Mouse (Mus musculus): ENCODE data around the gene Zc3h4. TPM values are rescaled to one million over a fixed set of nuclear protein-coding genes. Genes with fewer than 3 reads are reported as not detected.

The Zc3h4 gene
- polyA plus RNA-seq, 1 experiment from 2014 or later, result 6.2 TPM

DNA sequence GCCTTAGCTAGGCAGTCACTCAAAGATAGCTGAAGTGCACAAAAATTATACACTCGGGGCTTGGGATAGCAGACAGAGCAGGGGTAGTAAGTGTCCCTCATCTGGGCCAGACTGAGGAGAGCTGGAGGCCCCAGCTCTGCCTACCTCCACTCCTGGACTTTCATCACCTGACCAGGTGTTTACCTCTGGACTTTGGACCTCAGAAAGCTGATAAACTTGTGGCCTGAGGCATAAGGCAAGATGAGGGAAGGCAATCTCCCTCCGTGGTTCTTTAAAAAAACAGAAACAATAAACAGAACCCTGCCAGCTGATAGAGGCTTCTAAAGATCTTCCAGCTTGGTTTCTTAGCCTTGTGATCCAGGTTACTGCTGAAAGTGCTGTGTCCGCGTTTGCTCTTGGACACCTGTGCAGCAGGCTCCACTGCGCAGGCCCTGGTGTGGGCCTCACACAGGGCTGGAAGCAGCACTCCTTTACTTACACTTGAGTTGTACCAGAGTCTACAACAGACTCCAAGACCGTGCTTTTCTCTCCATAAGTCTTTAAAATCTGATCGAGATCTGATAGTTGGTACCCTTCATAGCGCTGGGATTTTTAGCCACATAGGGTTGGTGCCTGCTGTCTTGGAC, 19.9 kb downstream of the Zc3h4 start:
- TF ChIP-seq EP300 (optimal IDR thresholded peaks at IDR 0.05) (no peak), CTCF (IDR thresholded peaks at IDR 0.05; ENCODE audit: low read depth) (no peak)
- Histone ChIP-seq H3K4me1 (replicated peaks; ENCODE audit: control insufficient read depth, insufficient read depth) (no peaks in the 10 kb centered on the region), H3K36me3 (ENCODE audit: control insufficient read depth, insufficient read depth, low read length) (peaks cover 29% of the 10 kb centered on the region), H3K4me3 (ENCODE audit: low read depth, low read length) (no peak overlapping the region), H3K27me3 (ENCODE audit: control insufficient read depth, insufficient read depth, low read length) (no peaks in the 10 kb centered on the region), H3K4me2 (replicated peaks; ENCODE audit: low read depth) (no peak overlapping the region), H3K9me3 (ENCODE audit: control insufficient read depth, low read length) (no peaks in the 10 kb centered on the region), H3K9ac (ENCODE audit: low read length) (no peak overlapping the region), H3K27ac (replicated peaks) (peak overlapping the region; percentile 79)
- DNase-seq (ENCODE audit: low spot score) (peak; percentile 73), ATAC-seq (ENCODE audit: low FRiP score, low TSS enrichment) (peak; percentile 89)
- 73% methylated on average over 8 of the region's 8 CpGs for WGBS

DNA sequence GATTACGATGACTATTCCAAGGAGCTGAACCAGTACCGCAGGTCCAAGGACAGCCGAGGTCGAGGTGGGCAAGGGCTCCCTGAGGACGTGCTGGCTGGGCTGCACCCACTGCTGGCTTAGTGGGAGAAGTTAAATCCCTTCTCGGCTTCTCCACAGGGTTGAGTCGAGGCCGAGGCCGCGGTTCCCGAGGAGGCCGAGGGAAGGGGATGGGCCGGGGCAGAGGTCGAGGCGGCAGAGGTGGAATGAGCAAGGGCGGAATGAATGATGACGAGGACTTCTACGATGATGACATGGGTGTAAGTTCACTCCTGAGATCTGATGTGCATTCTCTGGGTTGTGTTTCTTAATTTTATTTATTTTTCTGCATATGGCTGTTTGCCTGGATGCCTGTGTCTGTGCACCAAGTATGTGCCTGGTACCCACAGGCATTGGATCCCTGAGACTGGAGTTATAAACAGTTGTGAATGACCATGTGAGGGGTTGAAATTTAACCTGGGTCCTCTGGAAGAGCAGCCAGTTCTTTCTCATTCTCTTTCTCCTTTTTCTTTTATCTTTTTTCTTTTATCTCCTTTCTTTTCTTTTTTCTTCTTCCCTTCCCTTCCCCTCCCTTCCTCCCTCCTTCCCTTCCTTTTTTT, 21.6 kb downstream of the Zc3h4 start:
- no peaks in the 10 kb centered on the region for H3K9me3 ChIP-seq (ENCODE audit: control insufficient read depth, low read length)
- H3K4me3 ChIP-seq (ENCODE audit: low read depth, low read length), result no peak overlapping the region
- WGBS, result 81% methylated on average over 18 of the region's 18 CpGs
- H3K4me2 ChIP-seq (replicated peaks; ENCODE audit: low read depth), result no peak overlapping the region
- no peak overlapping the region for H3K9ac ChIP-seq (ENCODE audit: low read length)
- DNase-seq (ENCODE audit: low spot score) (no peak), ATAC-seq (ENCODE audit: low FRiP score, low TSS enrichment) (no peak)
- no peaks in the 10 kb centered on the region for H3K27me3 ChIP-seq (ENCODE audit: control insufficient read depth, insufficient read depth, low read length)
- no peak for TF ChIP-seq CTCF (IDR thresholded peaks at IDR 0.05; ENCODE audit: low read depth)
- TF ChIP-seq EP300 (optimal IDR thresholded peaks at IDR 0.05), result no peak
- H3K27ac ChIP-seq (replicated peaks), result no peak overlapping the region
- peaks cover 29% of the 10 kb centered on the region for H3K36me3 ChIP-seq (ENCODE audit: control insufficient read depth, insufficient read depth, low read length)
- H3K4me1 ChIP-seq (replicated peaks; ENCODE audit: control insufficient read depth, insufficient read depth), result no peaks in the 10 kb centered on the region

DNA sequence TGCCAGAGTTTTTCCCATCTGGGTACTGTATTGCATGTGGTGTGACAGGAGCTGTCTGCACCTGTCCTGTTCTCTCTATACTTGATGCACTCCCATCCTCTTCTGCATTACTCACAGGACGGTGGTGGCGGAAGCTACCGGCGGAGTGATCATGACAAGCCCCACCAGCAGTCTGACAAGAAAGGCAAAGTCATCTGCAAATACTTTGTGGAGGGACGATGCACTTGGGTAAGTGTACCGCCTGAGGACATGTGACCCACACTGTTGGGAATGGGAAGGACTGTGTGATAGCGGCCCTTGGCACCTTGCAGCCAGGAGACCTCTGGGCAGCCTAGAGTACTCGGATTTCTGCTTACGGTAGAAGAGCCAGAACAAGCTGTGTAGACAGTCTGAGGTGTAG, 23.0 kb downstream of the Zc3h4 start:
- H3K36me3 ChIP-seq (ENCODE audit: control insufficient read depth, insufficient read depth, low read length), result peaks cover 34% of the 10 kb centered on the region
- 90% methylated on average over 9 of the region's 9 CpGs for WGBS

DNA sequence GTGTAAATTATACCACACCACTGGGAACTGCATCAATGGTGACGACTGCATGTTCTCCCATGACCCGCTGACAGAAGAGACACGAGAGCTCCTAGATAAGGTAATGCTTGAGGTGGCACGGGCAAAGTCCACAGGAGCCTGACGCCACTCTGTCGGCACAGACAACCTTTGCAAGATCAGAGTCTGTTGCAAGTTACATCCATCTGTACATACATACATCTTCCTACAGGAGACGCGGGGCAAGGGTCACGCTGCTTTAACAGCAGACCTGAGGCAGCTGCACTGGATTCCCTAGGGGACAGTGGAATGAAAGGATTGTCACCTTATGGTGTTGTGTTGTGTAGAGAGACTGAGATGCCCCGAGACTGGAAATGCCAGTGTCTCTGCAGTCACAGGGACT, 25.0 kb downstream of the Zc3h4 start:
- peaks cover 44% of the 10 kb centered on the region for H3K36me3 ChIP-seq (ENCODE audit: control insufficient read depth, insufficient read depth, low read length)
- H3K4me1 ChIP-seq (replicated peaks; ENCODE audit: control insufficient read depth, insufficient read depth), result no peaks in the 10 kb centered on the region
- H3K9ac ChIP-seq (ENCODE audit: low read length), result no peak overlapping the region
- H3K4me2 ChIP-seq (replicated peaks; ENCODE audit: low read depth), result no peak overlapping the region
- H3K27ac ChIP-seq (replicated peaks), result no peak overlapping the region
- DNase-seq (ENCODE audit: low spot score) (no peak), ATAC-seq (ENCODE audit: low FRiP score, low TSS enrichment) (peak; percentile 22)
- H3K4me3 ChIP-seq (ENCODE audit: low read depth, low read length), result no peak overlapping the region
- no peaks in the 10 kb centered on the region for H3K9me3 ChIP-seq (ENCODE audit: control insufficient read depth, low read length)
- no peak for TF ChIP-seq EP300 (optimal IDR thresholded peaks at IDR 0.05)
- TF ChIP-seq CTCF (IDR thresholded peaks at IDR 0.05; ENCODE audit: low read depth), result no peak
- WGBS, result 82% methylated on average over 10 of the region's 10 CpGs
- H3K27me3 ChIP-seq (ENCODE audit: control insufficient read depth, insufficient read depth, low read length), result no peaks in the 10 kb centered on the region

More for the DNA sequence above, 23.0 kb downstream of the Zc3h4 start:
- Histone ChIP-seq H3K4me1 (replicated peaks; ENCODE audit: control insufficient read depth, insufficient read depth) (no peaks in the 10 kb centered on the region), H3K4me2 (replicated peaks; ENCODE audit: low read depth) (no peak overlapping the region), H3K9me3 (ENCODE audit: control insufficient read depth, low read length) (no peaks in the 10 kb centered on the region), H3K27ac (replicated peaks) (no peak overlapping the region), H3K9ac (ENCODE audit: low read length) (no peak overlapping the region), H3K27me3 (ENCODE audit: control insufficient read depth, insufficient read depth, low read length) (no peaks in the 10 kb centered on the region), H3K4me3 (ENCODE audit: low read depth, low read length) (no peak overlapping the region)
- no peak for DNase-seq (ENCODE audit: low spot score)
- ATAC-seq (ENCODE audit: low FRiP score, low TSS enrichment), result no peak
- no peak for TF ChIP-seq CTCF (IDR thresholded peaks at IDR 0.05; ENCODE audit: low read depth)

DNA sequence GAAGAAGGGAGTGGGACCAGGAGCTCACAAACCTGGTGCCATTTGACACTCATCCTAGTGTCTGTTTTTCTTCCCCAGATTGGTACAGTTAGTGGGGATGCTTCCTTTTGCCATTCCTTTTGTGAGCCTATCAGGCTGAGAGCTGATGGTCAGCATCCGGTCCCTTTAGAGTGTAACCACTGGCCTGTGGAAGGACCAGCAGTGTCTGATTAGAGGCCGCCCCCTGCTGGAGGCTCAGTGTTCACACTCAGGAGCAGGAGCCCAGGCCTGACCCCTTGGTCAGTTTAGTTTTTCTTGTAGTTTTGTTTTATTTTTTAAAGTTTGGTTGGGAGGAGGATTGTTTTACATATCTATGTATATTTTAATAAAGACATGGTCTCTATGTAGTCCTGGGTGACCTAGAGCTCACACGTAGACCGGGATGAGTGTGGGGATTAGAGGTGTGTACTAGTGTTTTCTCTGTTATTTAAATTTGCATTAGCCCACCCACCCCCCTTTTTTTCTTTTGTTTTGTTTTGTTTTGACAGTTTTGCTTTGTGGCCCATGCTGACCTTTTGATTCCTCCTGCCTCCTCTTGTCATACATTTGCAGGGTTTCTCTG, 25.5 kb downstream of the Zc3h4 start:
- no peaks in the 10 kb centered on the region for H3K4me1 ChIP-seq (replicated peaks; ENCODE audit: control insufficient read depth, insufficient read depth)
- WGBS, result 53% methylated on average over 4 of the region's 4 CpGs
- no peaks in the 10 kb centered on the region for H3K27me3 ChIP-seq (ENCODE audit: control insufficient read depth, insufficient read depth, low read length)
- peaks cover 39% of the 10 kb centered on the region for H3K36me3 ChIP-seq (ENCODE audit: control insufficient read depth, insufficient read depth, low read length)
- H3K9ac ChIP-seq (ENCODE audit: low read length), result no peak overlapping the region
- H3K4me3 ChIP-seq (ENCODE audit: low read depth, low read length), result no peak overlapping the region
- TF ChIP-seq EP300 (optimal IDR thresholded peaks at IDR 0.05) (no peak), CTCF (IDR thresholded peaks at IDR 0.05; ENCODE audit: low read depth) (peak; percentile 93)
- no peaks in the 10 kb centered on the region for H3K9me3 ChIP-seq (ENCODE audit: control insufficient read depth, low read length)
- DNase-seq (ENCODE audit: low spot score) (peak; percentile 86), ATAC-seq (ENCODE audit: low FRiP score, low TSS enrichment) (peak; percentile 88)
- H3K4me2 ChIP-seq (replicated peaks; ENCODE audit: low read depth), result no peak overlapping the region
- no peak overlapping the region for H3K27ac ChIP-seq (replicated peaks)

All from stomach, postnatal 0 days (tissue).